Mouse (Mus musculus): Measurements from ENCODE around the gene Rps17.

DNA sequence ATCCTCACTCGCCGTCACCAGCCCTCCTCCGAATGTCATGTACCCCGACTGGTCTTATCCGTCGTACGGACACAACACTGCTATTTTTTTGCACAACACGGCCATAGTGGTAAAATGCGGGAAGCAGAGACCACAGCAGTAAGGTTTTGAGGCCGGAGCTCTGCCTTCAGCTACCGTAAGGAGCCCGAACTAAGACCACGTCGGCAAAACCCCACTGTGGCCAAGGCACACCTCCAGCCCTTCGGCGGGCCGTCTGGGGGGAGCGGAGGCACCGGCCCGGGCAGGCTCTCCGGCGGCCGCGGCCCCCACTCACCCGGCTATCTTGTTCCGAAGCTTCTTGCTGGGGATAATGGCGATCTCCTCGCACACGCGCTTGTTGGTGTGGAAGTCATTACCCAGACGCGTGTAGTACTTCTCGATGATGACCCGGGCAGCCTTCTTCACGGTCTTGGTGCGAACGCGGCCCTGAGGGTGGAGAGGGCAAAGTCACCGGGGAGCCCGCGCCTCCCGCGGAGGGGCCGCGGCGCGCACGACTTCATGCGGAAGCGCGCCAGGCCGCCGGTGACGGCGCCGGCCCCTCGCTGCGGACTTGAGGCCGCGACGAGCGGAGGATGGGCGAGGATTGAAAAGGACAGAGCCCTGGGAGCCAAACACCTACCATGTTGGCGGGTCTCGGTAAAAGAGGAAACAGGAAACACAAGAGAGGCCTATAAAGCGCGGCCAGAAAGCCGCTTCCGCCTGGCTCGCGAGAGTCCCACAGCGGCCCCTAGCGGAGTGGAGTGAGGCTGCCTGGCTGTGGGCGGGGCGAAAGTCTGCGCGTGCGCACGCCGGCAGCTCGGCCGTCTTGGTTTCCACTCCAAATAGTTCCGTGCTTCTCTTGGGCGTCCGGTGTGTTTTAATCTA lies at the start of gene Rps17:
- TF ChIP-seq GATA1 (IDR thresholded peaks at IDR 0.05; ENCODE audit: low read length), result no peak
- TF ChIP-seq TAL1 (IDR thresholded peaks at IDR 0.05; ENCODE audit: low read length), result no peak
